Mouse (Mus musculus) liver, embryonic 12.5 days (tissue): ENCODE data around the gene Lad1. TPM values are rescaled to one million over a fixed set of nuclear protein-coding genes. Genes with fewer than 3 reads are reported as not detected.

Experiments used
- ATAC-seq: fragments of 200-750 bp; cut with Nextera tagmentation; 2 replicates; pipeline ENCODE4 v1.8.0; 2017; ENCODE audit warnings: moderate number of reproducible peaks, mild to moderate bottlenecking, moderate library complexity
- H3K27ac ChIP-seq: fragments of 300-500 bp; sonication (generic); 2 replicates; pipeline ENCODE4 v1.5.1; 2016; ENCODE audit warnings: mild to moderate bottlenecking
- H3K27me3 ChIP-seq: fragments of 300-500 bp; sonication (generic); replicated peaks from 2 replicates; pipeline ENCODE4 v1.6.1; 2016; ENCODE audit warnings: mild to moderate bottlenecking, moderate library complexity
- H3K36me3 ChIP-seq: fragments of 300-500 bp; sonication (generic); 2 replicates; pipeline ENCODE4 v1.6.1; 2016; ENCODE audit warnings: mild to moderate bottlenecking, moderate library complexity
- H3K4me1 ChIP-seq: fragments of 300-500 bp; sonication (generic); 2 replicates; pipeline ENCODE4 v1.6.1; 2016
- H3K4me2 ChIP-seq: fragments of 300-500 bp; sonication (generic); 2 replicates; pipeline ENCODE4 v1.6.1; 2016; ENCODE audit warnings: mild to moderate bottlenecking, moderate library complexity
- H3K4me3 ChIP-seq: fragments of 300-500 bp; sonication (generic); 2 replicates; pipeline ENCODE4 v1.5.1; 2016; ENCODE audit warnings: mild to moderate bottlenecking, moderate library complexity
- H3K9ac ChIP-seq: fragments of 300-500 bp; sonication (generic); 2 replicates; pipeline ENCODE4 v1.6.1; 2016; ENCODE audit warnings: mild to moderate bottlenecking, moderate library complexity
- H3K9me3 ChIP-seq: fragments of 300-500 bp; sonication (generic); replicated peaks from 2 replicates; pipeline ENCODE4 v1.6.1; 2016; ENCODE audit warnings: mild to moderate bottlenecking, moderate library complexity
- WGBS: fragments of 180-500 bp; shearing (Covaris S2); methylation state at CpG from one replicate; pipeline ENCODE4 v1.1.7; 2016; ENCODE audit not compliant: insufficient replicate concordance; 5-methylcytosine and 5-hydroxymethylcytosine counted together
- polyA plus RNA-seq: library from polyadenylated mRNA; unstranded; fragments of >200 nt; fragmentation: Nextera tagmentation; extraction: Ambion mirVana; gene quantifications from 2 replicates; pipeline ENCODE4 v1.2.1, GENCODE M21; 2016

Gene Lad1
- polyA plus RNA-seq, 1 experiment from 2014 or later = 0.79 TPM

DNA sequence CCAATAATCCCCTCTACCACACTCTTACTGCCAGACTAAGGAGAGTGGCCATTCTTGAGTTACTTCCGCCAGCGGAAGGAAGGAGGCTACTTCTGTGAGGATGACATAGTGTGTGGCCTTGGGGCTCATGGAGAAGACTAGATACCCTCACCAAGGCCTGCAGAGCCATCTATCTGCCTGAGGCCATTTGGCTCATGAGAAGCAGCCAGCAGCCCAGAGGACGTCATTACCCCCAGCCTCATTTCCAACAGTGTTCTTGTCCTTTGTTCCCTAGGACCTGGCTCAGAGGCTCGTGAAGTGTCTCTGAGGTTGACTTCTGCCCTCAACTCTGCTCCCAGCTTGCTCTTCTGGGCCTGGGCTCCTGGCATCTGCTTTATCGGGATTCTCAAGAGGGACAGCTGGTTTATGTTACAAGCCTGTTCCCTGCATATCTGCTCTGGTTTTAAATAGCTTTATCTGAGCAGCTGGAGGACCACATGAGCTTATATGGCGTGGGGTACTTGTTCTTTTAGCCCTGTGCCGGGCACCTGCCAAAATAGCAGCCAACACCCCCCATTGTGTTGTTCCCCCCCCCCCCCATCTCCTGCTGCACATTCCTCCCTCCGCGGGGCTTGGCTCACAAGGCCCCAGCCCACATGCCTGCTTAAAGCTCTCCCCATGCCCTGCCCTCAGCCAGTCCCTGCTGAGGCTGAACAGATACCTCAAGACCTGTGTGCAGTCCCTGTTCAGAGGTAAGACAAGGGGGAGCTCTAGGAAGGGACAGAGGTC, 17.5 kb downstream of the Lad1 start, which contains the start of gene Tnnt2:
Gene Tnnt2 (plus strand): TSS at position 639 of the 768 bp plus-strand sequence.
- Histone ChIP-seq H3K4me2 (no peak within 1 kb of the TSS), H3K27me3 (peaks cover 75% of the 10 kb centered on the region), H3K36me3 (no peaks in the 10 kb centered on the region), H3K4me1 (peaks cover 8% of the 10 kb centered on the region; the same call in 1 of the 2 replicates), H3K27ac (no peak within 1 kb of the TSS), H3K9ac (no peak within 1 kb of the TSS), H3K4me3 (no peak within 1 kb of the TSS), H3K9me3 (no peaks in the 10 kb centered on the region)
- no peak for ATAC-seq
- WGBS = 45% methylated on average over 9 of the region's 9 CpGs

DNA sequence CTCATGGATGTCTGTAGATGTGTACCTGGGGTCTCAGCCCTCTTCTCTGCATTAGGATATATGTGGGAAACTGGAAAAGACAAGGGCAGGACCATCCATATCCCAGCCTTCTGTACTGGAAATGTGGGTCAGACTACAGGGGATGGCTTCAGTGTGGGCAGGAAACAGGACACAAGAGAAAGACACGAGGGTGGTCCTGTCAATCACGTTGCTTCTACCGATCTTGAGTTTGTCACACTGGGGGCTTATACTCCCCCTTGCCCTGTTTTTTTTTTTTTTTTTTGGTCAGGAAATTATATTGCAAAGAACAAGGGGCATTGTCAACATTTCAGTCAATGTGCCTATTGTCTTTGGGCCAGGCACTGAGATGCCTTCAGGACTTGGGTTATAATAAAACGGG, 20.2 kb downstream of the Lad1 start:
- Histone ChIP-seq H3K9ac (no peak overlapping the region), H3K27ac (no peak overlapping the region), H3K27me3 (peaks cover 66% of the 10 kb centered on the region), H3K4me1 (peaks cover 8% of the 10 kb centered on the region; the same call in 1 of the 2 replicates), H3K4me3 (no peak overlapping the region), H3K36me3 (no peaks in the 10 kb centered on the region), H3K4me2 (no peak overlapping the region), H3K9me3 (no peaks in the 10 kb centered on the region)
- no peak for ATAC-seq
- WGBS = 59% methylated on average over 4 of the region's 4 CpGs

DNA sequence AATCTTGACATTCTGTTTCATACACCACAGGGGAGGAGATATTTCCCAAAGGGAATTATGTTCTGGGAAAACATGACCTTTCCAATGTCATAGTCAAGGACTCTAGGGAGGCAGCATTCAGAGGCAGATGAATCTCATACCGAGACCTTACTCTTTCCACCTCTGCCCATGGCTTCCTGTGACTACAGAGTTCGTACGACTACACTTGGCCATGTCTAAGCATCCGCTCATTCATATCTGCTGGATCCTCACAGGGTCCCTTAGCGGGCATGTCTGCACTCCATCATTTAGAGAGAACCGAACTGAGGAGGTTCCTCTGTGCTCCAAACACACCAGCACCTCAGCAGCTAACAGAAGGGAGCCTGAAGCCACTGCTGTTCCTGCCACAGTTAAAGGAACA, 20.7 kb downstream of the Lad1 start:
- Histone ChIP-seq H3K9me3 (no peaks in the 10 kb centered on the region), H3K4me3 (no peak overlapping the region), H3K9ac (no peak overlapping the region), H3K4me2 (no peak overlapping the region), H3K27ac (no peak overlapping the region), H3K36me3 (no peaks in the 10 kb centered on the region), H3K27me3 (peaks cover 70% of the 10 kb centered on the region), H3K4me1 (peaks cover 8% of the 10 kb centered on the region; the same call in 1 of the 2 replicates)
- 66% methylated on average over 6 of the region's 6 CpGs for WGBS
- ATAC-seq = no peak

DNA sequence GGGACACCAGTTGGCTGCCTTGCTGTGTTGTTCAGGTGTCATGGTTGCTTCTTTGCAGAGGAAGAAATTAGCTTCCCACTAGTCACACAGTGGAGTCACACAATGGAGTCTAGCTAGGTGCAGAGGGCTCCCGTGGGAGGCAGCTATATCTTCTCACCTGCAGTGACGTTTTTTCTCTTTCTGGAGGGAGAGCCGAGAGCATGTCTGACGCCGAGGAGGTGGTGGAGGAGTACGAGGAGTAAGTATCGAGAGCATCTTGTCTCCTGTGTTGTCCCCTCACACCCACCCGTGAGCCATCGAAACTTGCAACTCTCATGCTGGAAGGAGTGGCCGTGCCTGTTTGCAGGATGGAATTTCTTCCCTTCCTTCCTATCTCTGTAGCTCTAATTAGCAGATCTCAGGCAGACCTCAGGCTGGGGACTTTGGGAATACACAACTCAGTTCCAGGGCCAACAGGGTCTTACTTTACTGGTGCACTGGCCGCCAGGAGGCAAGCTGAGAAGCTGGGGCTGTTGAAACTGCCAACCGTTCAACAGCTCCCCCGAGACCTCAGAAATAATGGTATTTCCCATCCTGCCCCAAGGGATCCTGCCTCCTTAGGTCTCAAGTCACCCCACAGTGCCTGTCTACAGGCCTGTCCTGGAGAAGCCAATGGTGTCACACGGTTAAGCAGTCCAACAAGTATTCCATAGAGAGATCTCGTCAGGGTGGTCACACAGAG, 22.4 kb downstream of the Lad1 start:
- peaks cover 61% of the 10 kb centered on the region for H3K27me3 ChIP-seq
- no peak overlapping the region for H3K27ac ChIP-seq
- WGBS = 46% methylated on average over 15 of the region's 15 CpGs
- H3K4me2 ChIP-seq = no peak overlapping the region
- H3K36me3 ChIP-seq = no peaks in the 10 kb centered on the region
- ATAC-seq = no peak
- no peak overlapping the region for H3K9ac ChIP-seq
- H3K4me1 ChIP-seq = peaks cover 14% of the 10 kb centered on the region; the same call in 1 of the 2 replicates
- no peaks in the 10 kb centered on the region for H3K9me3 ChIP-seq
- H3K4me3 ChIP-seq = no peak overlapping the region

DNA sequence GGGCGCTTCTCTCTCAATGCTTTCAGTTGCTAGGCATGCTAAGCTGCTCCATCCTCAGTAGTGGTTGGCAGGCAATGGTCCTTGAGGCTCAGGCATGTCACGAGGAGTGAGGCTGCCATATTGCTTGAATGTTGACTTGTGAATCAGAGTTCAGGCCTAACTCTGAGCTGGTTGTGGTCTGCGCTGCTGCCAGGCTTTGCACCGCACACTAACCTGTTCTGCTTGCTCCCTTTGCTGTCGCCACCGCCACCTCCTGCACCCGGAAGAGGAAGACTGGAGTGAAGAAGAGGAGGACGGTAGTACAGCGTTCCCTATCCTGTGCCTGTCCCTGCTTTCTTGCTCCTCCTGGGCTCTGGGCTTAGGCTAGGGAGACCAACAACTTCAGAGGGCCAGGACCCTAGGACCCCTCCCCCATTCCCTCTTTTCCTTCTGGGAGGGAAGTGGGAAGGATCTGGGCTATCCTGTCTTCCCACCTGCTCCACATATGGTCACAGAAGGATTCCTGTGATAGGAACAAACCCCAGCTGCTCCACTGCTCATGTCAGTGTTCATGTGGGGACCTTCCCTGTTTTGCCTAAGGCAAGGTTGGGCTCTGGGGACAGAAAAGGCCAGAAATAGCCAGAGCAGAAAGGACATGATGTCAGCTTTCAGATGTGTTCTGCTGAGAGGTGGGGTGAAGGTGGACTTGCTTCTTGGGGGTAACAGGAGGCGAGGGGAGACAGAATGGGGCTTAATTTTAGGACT, 25.3 kb downstream of the Lad1 start:
- no peak overlapping the region for H3K27ac ChIP-seq
- 73% methylated on average over 10 of the region's 10 CpGs for WGBS

DNA sequence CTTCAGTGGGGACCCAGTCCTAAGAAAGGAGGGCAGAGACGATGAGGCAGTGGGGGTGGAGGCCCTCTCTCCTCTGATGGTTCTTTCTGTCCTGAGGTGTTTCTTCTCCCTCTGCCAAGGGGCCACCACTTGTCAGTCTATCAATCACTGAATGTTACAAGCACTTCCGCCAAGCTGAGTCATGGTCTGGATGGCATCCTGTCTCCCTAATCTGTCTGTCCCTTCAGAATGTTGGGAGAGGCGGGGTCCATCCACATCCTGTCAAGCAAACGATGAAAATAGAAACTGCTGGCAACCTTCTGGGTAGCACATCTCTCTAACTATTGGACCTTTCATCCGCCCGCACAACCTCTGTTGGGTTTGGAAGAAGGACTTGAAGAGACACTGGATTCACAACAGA, 26.1 kb downstream of the Lad1 start:
- peaks cover 49% of the 10 kb centered on the region for H3K27me3 ChIP-seq
- H3K4me3 ChIP-seq = no peak overlapping the region
- no peaks in the 10 kb centered on the region for H3K36me3 ChIP-seq
- 29% methylated on average over 6 of the region's 6 CpGs for WGBS
- ATAC-seq = no peak
- H3K27ac ChIP-seq = no peak overlapping the region
- H3K9ac ChIP-seq = no peak overlapping the region
- H3K4me2 ChIP-seq = no peak overlapping the region
- H3K4me1 ChIP-seq = peaks cover 12% of the 10 kb centered on the region
- no peaks in the 10 kb centered on the region for H3K9me3 ChIP-seq

More for the DNA sequence above, 25.3 kb downstream of the Lad1 start:
- H3K9ac ChIP-seq = no peak overlapping the region
- no peaks in the 10 kb centered on the region for H3K36me3 ChIP-seq
- H3K27me3 ChIP-seq = peaks cover 45% of the 10 kb centered on the region
- H3K4me2 ChIP-seq = no peak overlapping the region
- ATAC-seq = no peak
- no peaks in the 10 kb centered on the region for H3K9me3 ChIP-seq
- peaks cover 12% of the 10 kb centered on the region for H3K4me1 ChIP-seq
- H3K4me3 ChIP-seq = no peak overlapping the region

DNA sequence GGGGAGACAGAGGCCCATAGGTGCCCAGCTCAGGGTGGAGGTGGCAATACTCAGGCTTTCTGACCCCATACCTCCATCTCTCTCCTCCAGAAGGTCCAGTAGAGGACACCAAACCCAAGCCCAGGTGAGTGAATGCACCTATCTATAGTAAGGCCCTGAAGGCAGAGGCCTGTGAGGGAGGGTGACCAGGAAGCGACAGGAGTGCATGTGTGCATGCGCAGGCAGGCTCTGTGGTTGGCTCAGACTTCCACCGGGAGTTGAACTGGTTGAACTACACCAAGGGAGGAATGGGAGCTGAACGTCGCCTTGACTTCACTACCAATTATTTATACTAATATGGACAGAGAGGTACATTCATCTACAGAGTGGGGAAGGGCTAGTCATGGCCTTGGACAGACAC, 28.2 kb downstream of the Lad1 start:
- ATAC-seq = no peak
- Histone ChIP-seq H3K4me2 (no peak overlapping the region), H3K9me3 (no peaks in the 10 kb centered on the region), H3K4me1 (peaks cover 22% of the 10 kb centered on the region), H3K27ac (no peak overlapping the region), H3K4me3 (no peak overlapping the region), H3K9ac (no peak overlapping the region), H3K36me3 (no peaks in the 10 kb centered on the region), H3K27me3 (peaks cover 42% of the 10 kb centered on the region)
- WGBS = 73% methylated on average over 5 of the region's 5 CpGs

DNA sequence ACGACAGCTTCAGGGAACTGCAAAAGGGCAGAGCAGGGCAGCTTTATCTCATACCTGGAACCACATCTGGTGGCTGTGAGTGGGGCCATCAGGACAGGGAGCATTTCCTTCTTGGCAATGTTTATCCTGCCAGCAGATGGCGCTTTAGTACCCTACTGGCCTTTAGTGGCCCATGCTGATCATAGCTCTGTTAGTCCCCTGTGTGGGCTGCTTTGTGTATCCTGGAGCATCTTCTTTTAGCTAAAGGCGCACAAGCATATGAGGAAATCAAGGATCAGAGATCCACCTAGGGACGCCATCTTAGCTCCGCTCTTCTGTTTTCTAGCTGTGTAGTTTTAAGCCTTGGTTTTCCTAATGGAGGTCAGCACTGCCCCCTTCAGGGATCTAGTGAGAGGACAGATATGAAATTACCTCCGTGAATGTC, 28.8 kb downstream of the Lad1 start:
- ATAC-seq = peak; percentile 64
- Histone ChIP-seq H3K4me1 (peaks cover 27% of the 10 kb centered on the region), H3K9ac (no peak overlapping the region), H3K27ac (no peak overlapping the region), H3K9me3 (no peaks in the 10 kb centered on the region), H3K36me3 (no peaks in the 10 kb centered on the region), H3K27me3 (peaks cover 41% of the 10 kb centered on the region), H3K4me3 (no peak overlapping the region), H3K4me2 (no peak overlapping the region)
- WGBS = 16% methylated on average over 6 of the region's 6 CpGs

DNA sequence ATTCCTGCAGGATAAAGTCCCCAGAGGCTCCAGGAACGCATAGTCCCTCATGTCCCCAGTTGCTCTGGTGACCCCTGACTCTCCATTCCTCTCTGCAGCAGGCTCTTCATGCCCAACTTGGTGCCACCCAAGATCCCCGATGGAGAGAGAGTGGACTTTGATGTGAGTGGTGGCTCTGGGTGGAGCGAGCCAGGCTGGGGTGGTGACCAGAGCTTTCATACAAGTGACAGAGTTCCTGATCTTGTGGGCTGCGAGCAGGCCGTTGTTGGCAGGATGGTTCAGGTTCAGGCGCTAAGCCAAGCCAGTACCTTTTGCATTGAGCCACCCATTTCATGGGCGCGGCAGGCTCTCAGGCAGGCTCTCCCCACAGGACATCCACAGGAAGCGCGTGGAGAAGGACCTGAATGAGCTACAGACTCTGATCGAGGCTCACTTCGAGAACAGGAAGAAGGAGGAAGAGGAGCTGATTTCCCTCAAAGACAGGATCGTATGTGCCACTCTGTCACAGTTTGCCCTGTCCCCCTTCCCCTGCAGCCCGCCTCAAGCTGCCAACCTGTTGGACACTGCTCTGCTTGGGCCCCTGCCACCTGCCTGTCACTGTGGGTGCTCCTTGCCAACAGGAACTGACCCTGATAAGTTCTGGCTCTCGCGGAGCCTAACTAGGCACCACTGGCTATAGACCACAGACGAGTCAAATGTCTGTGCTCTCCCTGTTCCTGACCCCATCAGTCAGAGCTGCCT, 29.4 kb downstream of the Lad1 start:
- no peaks in the 10 kb centered on the region for H3K9me3 ChIP-seq
- no peak overlapping the region for H3K4me3 ChIP-seq
- H3K27me3 ChIP-seq = peaks cover 41% of the 10 kb centered on the region
- H3K4me2 ChIP-seq = no peak overlapping the region
- no peak overlapping the region for H3K9ac ChIP-seq
- WGBS = 44% methylated on average over 17 of the region's 17 CpGs
- no peak overlapping the region for H3K27ac ChIP-seq
- H3K36me3 ChIP-seq = no peaks in the 10 kb centered on the region
- H3K4me1 ChIP-seq = peaks cover 33% of the 10 kb centered on the region
- ATAC-seq = no peak

DNA sequence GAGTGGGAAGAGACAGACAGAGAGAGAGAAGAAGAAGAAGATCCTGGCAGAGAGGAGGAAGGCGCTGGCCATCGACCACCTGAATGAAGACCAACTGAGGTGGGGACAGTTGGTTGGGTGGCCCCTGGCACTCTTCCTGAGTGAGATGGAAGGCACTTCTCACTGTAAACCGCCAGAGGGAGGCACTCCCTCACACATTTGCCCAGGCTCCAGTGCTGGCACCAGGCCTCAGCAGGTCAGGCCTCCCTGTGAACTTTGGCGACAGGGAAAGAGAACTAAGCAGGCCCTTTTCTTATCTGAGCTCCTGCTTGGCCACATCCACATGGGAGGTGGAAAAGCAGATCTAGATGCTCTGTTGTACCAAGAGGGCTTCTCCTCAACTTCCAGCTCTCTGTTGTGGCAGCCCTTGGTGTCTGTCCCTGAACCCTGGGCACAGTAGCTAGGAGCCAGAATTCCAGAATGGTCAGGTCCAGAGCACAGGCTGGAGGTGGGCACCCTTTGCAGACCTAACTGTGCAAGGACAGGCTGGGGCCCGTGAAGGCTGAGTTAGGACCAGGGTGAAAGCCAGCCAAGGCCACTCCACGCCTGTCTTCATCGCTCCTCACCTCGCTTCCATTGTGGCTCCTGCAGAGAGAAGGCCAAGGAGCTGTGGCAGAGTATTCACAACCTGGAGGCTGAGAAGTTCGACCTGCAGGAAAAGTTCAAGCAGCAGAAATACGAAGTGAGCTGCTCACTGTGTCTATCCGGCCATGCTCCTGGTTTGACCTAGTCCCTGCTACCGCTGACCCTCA, 32.5 kb downstream of the Lad1 start:
- WGBS = 57% methylated on average over 12 of the region's 12 CpGs
- no peak overlapping the region for H3K9ac ChIP-seq
- no peak overlapping the region for H3K4me2 ChIP-seq
- ATAC-seq = peak; percentile 38; the same call in 1 of the 2 replicates
- H3K27ac ChIP-seq = no peak overlapping the region
- H3K36me3 ChIP-seq = no peaks in the 10 kb centered on the region
- H3K4me3 ChIP-seq = no peak overlapping the region
- no peaks in the 10 kb centered on the region for H3K9me3 ChIP-seq
- peaks cover 20% of the 10 kb centered on the region; the same call in 1 of the 2 replicates for H3K27me3 ChIP-seq
- H3K4me1 ChIP-seq = peaks cover 44% of the 10 kb centered on the region
